Mouse (Mus musculus) layer of hippocampus, adult 11-12 months (tissue): ENCODE measurements around the gene Polm.
"Not testable (repeated sequence)": the region's sequence is repeated elsewhere in the genome, so short reads cannot be mapped to it uniquely, and the experiment has no call there.

Experiments
- DNase-seq: peaks from one replicate; pipeline ENCODE4 v3.0.0; 2022; ENCODE audit warnings: low spot score

The Polm gene

DNA sequence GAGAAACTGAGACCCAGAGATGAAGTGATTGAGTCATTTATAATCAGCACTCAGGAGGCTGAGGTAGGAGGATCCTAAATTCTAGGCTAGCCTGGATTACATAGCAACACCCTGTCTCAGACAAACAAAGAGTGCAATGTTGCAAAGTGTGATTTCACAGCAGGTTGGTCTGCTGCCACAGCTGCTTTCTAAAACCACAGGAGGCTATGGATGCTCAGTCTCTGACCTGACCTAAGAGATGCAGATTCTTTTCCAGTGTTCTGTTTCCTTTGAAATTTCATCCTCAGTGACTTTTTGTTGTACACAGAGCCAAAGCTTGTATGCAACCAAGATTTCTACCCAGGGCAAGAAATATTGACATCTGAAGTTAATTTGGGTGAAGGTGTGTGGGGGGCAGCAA, 17.7 kb upstream of the Polm start:
- no peak for DNase-seq

DNA sequence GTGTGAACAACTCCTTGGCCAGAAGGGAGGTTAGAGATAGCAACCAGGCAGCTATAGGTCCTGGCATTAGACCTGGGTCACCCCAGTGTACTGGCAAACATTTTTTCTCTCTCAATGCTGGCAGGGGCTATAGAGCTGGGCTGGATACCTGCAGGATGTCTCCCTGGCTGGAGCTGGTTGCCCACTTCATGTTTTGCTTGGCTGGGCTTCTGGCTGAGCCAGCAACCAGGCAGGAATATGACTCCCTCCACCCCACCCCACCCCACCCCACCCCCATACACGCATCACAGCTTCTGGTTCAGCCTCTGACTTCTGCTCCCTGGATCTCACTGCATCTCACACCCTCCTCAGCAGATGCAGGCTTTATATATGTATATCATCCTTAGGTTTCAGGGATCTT, 14.5 kb upstream of the Polm start:
- no peak for DNase-seq

- no peak for DNase-seq
Measured at GRCm38 (mm10) chr11:5851021-5851736, 13.4 kb upstream of the Polm start.

GRCm38 (mm10) chr11:5850452-5850851, 12.6 kb upstream of the Polm start:
- DNase-seq, result no peak

GRCm38 (mm10) chr11:5849316-5849715, 11.5 kb upstream of the Polm start:
- DNase-seq, result no peak

DNA sequence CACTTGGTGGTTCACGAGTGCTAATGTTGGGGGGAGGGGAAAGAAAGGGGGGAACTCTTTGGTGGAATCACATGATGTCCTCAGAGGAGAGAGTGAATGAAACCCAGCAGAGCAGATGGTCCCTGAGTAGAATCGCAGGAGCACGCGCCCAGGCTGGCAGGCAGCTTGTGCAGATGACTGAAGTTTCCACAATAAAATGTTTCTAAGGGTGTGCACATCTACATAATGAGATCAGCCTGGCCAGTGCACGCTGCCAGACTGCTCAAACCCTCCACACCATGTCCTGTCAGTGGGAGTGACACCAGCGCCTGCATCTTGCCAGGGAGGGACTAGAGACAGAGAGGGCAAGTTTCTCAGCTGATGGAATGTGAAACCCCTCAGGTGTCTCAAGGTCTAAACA, 10.9 kb upstream of the Polm start:
- DNase-seq, result peak; percentile 80

- DNase-seq, result no peak
Measured at GRCm38 (mm10) chr11:5846639-5847345, 9.0 kb upstream of the Polm start.

GRCm38 (mm10) chr11:5843131-5843530, 5.3 kb upstream of the Polm start:
- DNase-seq, result no peak

- no peak for DNase-seq
Measured at GRCm38 (mm10) chr11:5841751-5842150, 3.9 kb upstream of the Polm start.

- no peak for DNase-seq
Measured at GRCm38 (mm10) chr11:5840346-5840745, 2.5 kb upstream of the Polm start.

DNA sequence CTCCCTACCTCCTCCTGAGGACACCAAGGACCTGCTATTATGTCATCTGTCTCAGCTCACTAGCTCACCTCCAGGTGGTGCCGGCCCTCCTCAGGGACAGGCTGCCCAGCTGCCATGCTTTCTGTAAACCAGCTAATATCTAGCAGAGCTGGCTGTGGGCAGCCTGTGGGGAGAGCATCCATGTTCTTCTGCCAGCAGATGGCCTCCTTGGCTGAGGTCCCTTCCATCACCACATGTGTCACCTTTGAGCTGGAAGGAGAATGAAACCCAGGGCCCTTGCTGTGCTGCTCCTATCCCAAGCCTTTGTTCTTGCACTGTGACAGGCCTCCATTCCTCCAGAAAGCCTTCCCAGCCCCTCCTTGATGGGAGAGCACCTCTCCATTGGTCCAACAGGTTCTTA, 1.7 kb downstream of the Polm start:
- no peak for DNase-seq

GRCm38 (mm10) chr11:5835057-5835456, 2.8 kb downstream of the Polm start:
- DNase-seq, result no peak

GRCm38 (mm10) chr11:5834506-5834905, 3.3 kb downstream of the Polm start:
- no peak for DNase-seq

GRCm38 (mm10) chr11:5829327-5829726, 8.5 kb downstream of the Polm start:
- DNase-seq, result no peak

GRCm38 (mm10) chr11:5828509-5829191, 9.2 kb downstream of the Polm start:
- DNase-seq, result no peak

DNA sequence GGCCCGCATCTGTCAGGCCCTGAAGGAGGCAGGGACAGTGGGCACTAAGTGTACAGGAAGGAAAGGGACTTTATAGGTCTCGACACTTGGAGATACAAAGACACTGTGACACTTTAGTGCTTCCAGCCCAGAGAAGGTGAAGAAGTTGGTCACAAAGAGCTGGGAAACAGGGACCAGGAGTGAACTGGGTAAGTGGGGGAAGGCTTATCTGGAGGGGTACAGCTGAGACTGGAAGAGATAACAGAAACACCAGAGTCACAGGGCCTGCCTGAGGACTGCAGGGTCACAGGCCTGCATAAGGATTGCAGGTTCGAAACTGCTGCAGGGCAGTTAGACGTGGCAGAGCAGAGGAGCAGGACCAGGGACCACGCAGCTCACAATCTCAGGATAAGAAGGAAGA, 9.9 kb downstream of the Polm start:
- no peak for DNase-seq

DNA sequence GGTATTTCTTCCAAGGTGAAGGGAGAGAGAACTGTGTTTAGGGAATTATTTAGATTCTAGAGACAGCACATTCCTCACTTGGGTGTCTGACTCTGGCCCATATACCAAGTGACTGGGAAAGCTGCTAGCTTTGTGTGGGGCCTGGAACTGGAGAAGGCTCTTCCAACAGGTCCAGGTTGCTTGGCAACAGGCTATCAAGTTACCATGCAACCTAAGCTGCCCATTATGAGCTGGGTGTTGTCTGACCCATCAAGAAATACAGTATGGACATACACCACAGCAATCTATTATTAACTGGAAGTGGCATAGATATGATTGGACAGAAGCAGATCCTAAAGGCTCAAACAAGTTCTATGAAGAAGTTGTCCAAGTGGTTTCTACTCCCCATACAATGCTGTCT, 12.4 kb downstream of the Polm start:
- DNase-seq, result no peak

DNA sequence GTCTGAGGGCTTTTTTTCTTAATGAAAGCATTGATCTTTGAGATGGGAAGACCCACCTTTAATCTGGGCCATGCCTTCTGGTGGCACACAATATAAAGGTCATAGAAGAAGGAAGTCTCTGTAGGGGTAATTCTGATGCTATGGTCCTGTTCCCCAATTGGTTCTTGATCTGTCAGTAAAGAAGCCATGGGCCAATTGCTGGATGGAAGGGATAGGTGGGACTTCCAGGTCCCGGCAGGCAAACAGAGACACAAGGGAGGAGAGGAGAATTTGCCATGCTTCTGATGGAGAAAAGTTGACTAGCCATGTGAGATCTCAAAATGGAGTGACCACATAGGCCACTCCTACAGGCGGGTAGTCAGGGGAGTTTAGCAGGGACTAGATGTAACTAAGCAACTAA, 18.6 kb downstream of the Polm start:
- DNase-seq, result no peak

DNA sequence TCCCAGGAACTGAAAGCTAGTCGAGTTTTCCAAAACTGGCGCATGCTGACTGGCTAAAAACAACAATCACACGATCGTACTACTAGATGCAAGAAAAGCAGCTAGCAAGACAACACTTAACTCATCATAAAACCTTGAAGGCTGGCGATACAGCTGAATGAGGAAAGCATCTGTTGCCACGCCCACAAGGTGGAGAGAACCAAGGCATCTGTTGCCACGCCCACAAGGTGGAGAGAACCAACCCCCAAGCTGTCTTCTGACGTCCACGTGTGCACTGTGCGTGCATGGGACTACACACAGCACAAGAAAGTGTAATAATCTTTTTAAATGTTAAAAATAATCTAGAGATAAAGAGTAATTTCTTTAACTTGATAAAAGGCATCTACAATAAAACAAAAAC, 24.4 kb downstream of the Polm start:
- no peak for DNase-seq

- not testable (repeated sequence) for DNase-seq
Measured at GRCm38 (mm10) chr11:5809487-5809886, 28.3 kb downstream of the Polm start.

DNA sequence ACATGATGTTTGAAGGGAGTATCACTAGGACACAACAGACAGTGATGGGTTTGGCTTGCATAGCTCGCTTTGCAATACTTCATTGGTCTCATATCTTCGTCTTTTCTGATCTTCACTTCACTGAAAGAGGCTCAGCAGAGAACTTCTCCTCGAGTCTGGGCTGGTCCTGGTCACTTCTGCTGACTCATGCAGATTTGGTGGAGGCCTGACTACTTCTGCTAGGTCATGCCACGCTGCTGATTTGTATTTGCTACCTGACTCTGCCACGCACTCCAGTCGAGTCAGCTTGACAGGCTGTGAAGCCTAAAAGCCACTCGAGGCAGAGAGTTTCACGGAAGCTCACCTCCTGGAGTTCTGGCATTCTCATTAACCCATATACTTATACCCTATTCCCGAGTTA, 29.9 kb downstream of the Polm start:
- DNase-seq, result no peak

DNA sequence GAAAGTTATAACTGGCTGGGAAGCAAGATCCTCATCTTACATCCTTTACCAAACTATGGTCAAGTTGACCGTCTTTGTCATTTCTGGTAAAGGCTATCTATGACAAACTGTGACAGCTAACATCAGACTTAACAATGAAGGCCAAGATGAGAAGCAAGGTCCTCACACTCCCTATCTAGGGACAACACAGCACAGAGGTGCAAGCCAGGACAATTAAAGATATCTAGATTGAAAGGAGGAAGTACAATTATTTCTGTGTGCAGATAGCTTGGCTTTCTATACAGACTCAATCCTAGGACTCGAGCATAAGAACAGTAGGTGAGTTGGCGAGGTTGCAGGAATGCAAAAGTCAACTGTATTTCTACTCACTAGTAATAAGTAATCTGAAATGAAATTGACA, 32.1 kb downstream of the Polm start:
- DNase-seq, result no peak

DNA sequence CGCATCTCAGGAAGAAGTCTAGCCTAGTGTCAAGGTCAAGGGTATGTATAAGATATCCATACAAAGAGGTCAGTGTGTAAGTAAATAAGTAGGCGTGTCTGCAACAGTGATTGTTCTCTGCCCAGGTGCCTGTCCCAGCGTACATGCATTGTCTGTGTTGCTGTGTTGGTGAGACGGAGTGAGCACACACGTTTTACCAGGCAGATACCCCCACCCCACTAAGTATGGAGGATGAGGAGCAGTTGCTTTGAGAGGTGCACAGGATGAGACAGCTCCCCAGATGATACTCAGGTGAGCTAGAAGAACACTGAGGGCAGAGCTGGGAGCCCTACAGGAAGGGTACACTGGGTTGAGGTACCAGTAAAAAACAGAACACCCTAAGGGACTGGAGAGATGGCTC, 33.6 kb downstream of the Polm start:
- DNase-seq, result no peak
